Mouse (Mus musculus) limb, embryonic 10.5 days (tissue): ENCODE measurements around the gene Mtif3. TPM values are rescaled to one million over a fixed set of nuclear protein-coding genes. Genes with fewer than 3 reads are reported as not detected.

Experiments used
- DNase-seq: peaks from one replicate; pipeline ENCODE4 v3.0.0-alpha.2; 2017; ENCODE audit warnings: low spot score
- H3K27ac ChIP-seq: fragments of 300-500 bp; sonication (generic); 2 replicates; pipeline ENCODE4 v1.5.1; 2016; ENCODE audit warnings: mild to moderate bottlenecking
- H3K27me3 ChIP-seq: fragments of 300-500 bp; sonication (generic); 2 replicates; pipeline ENCODE4 v1.6.1; 2016; ENCODE audit warnings: low read depth, mild to moderate bottlenecking; ENCODE audit not compliant: poor library complexity, severe bottlenecking
- H3K36me3 ChIP-seq: fragments of 300-500 bp; sonication (generic); 2 replicates; pipeline ENCODE4 v1.6.1; 2016; ENCODE audit warnings: mild to moderate bottlenecking, moderate library complexity
- H3K4me1 ChIP-seq: fragments of 300-500 bp; sonication (generic); 2 replicates; pipeline ENCODE4 v1.6.1; 2016
- H3K4me3 ChIP-seq: fragments of 300-500 bp; sonication (generic); 2 replicates; pipeline ENCODE4 v1.5.1; 2016; ENCODE audit warnings: mild to moderate bottlenecking, moderate library complexity
- H3K9me3 ChIP-seq: fragments of 300-500 bp; sonication (generic); replicated peaks from 2 replicates; pipeline ENCODE4 v1.6.1; 2016; ENCODE audit warnings: mild to moderate bottlenecking
- WGBS: fragments of 180-500 bp; shearing (Covaris S2); methylation state at CpG from one replicate; pipeline ENCODE4 v1.1.7; 2016; 5-methylcytosine and 5-hydroxymethylcytosine counted together
- polyA plus RNA-seq: library from polyadenylated mRNA; unstranded; fragments of >200 nt; fragmentation: Nextera tagmentation; extraction: Ambion mirVana; gene quantifications from 2 replicates; pipeline ENCODE4 v1.2.1, GENCODE M21; 2016

Gene Mtif3
- polyA plus RNA-seq, 1 experiment from 2014 or later = 21.0 TPM

GRCm38 (mm10) chr5:146974781-146975123 is 11.2 kb upstream of the Mtif3 start:
- Histone ChIP-seq H3K4me1 (no peaks in the 10 kb centered on the region), H3K9me3 (no peaks in the 10 kb centered on the region), H3K27ac (no peak overlapping the region), H3K27me3 (no peaks in the 10 kb centered on the region), H3K36me3 (no peaks in the 10 kb centered on the region), H3K4me3 (no peak overlapping the region)
- no peak for DNase-seq
- 62% methylated on average over 13 of the region's 13 CpGs for WGBS

- no peak overlapping the region for H3K4me3 ChIP-seq
- 88% methylated on average over 25 of the region's 25 CpGs for WGBS
- H3K9me3 ChIP-seq = no peaks in the 10 kb centered on the region
- H3K36me3 ChIP-seq = no peaks in the 10 kb centered on the region
- no peak overlapping the region for H3K27ac ChIP-seq
- H3K4me1 ChIP-seq = no peaks in the 10 kb centered on the region
- DNase-seq = no peak
- no peaks in the 10 kb centered on the region for H3K27me3 ChIP-seq
These were observed 10.5 kb upstream of the Mtif3 start for GRCm38 (mm10) chr5:146973858-146974780.

GRCm38 (mm10) chr5:146973353-146973752 is 9.8 kb upstream of the Mtif3 start:
- Histone ChIP-seq H3K9me3 (no peaks in the 10 kb centered on the region), H3K36me3 (no peaks in the 10 kb centered on the region), H3K4me3 (no peak overlapping the region), H3K4me1 (no peaks in the 10 kb centered on the region), H3K27ac (no peak overlapping the region), H3K27me3 (no peaks in the 10 kb centered on the region)
- DNase-seq = no peak
- 88% methylated on average over 9 of the region's 9 CpGs for WGBS

- Histone ChIP-seq H3K4me1 (no peaks in the 10 kb centered on the region), H3K9me3 (no peaks in the 10 kb centered on the region), H3K4me3 (no peak overlapping the region), H3K36me3 (no peaks in the 10 kb centered on the region), H3K27me3 (no peaks in the 10 kb centered on the region), H3K27ac (no peak overlapping the region)
- no peak for DNase-seq
- WGBS = 74% methylated on average over 10 of the region's 10 CpGs
These were observed 8.4 kb upstream of the Mtif3 start for GRCm38 (mm10) chr5:146971776-146972561.

DNA sequence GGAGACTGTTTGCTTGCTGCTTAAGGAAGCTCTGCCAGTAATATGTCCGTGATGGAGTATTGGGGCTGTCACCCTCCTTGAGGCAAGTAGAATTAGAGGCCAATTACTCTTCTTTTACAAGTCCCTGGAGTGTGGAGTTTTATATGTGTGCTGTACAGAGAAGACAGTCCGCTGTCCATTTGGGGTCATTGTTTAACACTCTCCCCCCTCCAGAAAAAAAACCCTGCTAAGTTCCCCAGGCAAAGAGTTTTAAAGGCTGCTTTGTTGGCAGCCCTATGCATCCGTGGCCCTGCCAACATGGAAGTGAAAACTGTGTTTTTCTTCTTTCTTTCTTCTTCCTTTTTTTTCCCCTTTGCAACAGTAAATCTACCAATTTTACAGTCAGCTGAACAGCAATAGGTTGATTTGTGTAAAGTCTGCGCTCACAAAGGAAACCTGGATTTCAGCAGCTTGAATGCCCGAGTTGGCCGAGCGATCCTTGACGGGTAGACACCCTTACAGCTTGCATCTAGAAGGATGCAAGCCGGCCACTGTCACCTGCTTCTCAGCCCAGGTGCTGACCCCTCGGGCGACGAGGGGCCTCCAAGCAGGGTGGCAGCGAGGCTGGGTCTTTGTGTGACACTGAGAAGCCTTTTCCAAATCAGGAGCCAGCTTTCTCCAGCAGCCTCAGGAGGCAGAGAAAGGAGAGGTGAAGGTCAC is 5.2 kb upstream of the Mtif3 start:
- DNase-seq = no peak
- no peaks in the 10 kb centered on the region for H3K27me3 ChIP-seq
- no peak overlapping the region for H3K4me3 ChIP-seq
- 81% methylated on average over 13 of the region's 13 CpGs for WGBS
- peaks cover 3% of the 10 kb centered on the region; the same call in 1 of the 2 replicates for H3K4me1 ChIP-seq
- no peaks in the 10 kb centered on the region for H3K36me3 ChIP-seq
- H3K9me3 ChIP-seq = no peaks in the 10 kb centered on the region
- no peak overlapping the region for H3K27ac ChIP-seq

DNA sequence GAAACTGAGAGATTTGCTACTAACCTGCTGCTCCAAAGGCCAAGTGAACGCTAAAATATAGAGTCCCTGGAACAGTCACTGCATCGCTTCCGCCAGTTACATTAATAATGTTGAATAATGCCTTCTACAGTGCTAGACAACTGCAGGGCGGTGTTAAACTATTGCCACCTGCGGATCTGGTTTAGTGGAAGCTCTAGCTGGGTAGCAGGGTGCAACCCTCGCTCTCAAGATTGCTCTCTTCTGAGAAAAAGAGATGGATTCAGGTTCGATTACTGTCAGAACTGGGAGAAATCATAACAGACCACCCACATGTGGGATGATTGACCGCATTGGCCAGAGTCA is 308 bp upstream of the Mtif3 start:
- H3K36me3 ChIP-seq = peaks cover 12% of the 10 kb centered on the region
- peak overlapping the region; percentile 83 for H3K4me3 ChIP-seq
- H3K9me3 ChIP-seq = no peaks in the 10 kb centered on the region
- WGBS = 56% methylated on average over 8 of the region's 8 CpGs
- H3K4me1 ChIP-seq = peaks cover 9% of the 10 kb centered on the region
- peak overlapping the region; percentile 87 for H3K27ac ChIP-seq
- no peaks in the 10 kb centered on the region for H3K27me3 ChIP-seq
- DNase-seq = peak; percentile 50

GRCm38 (mm10) chr5:146956678-146957077 is 6.9 kb downstream of the Mtif3 start:
- H3K4me3 ChIP-seq = no peak overlapping the region
- H3K27ac ChIP-seq = no peak overlapping the region
- no peaks in the 10 kb centered on the region for H3K9me3 ChIP-seq
- DNase-seq = no peak
- H3K36me3 ChIP-seq = peaks cover 85% of the 10 kb centered on the region
- no peaks in the 10 kb centered on the region for H3K4me1 ChIP-seq
- WGBS = 93% methylated on average over 18 of the region's 18 CpGs
- no peaks in the 10 kb centered on the region for H3K27me3 ChIP-seq

- Histone ChIP-seq H3K4me1 (no peaks in the 10 kb centered on the region), H3K27ac (no peak overlapping the region), H3K36me3 (peaks cover 90% of the 10 kb centered on the region), H3K9me3 (no peaks in the 10 kb centered on the region), H3K27me3 (no peaks in the 10 kb centered on the region), H3K4me3 (no peak overlapping the region)
- no peak for DNase-seq
- 89% methylated on average over 5 of the region's 5 CpGs for WGBS
These were observed 7.9 kb downstream of the Mtif3 start for GRCm38 (mm10) chr5:146955651-146956050.

DNA sequence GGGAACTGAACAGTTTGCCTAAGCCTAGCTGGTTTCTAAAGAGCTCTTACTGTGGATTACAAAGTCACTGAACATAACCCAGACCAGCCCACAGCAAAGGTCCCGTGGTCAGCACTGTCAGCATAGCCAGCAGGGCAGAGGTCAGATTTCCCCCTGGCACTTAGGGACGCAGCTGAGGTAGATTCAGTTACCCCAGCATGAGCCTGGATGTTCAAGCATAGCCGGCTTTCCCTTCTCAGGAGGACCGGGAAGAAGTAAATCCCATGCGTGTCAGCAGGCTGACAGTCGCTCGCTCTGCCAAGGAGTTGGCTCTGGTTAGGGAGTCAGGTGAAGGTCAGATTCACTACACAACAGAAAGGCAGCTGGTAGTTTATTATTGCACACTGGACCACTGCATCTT is 9.0 kb downstream of the Mtif3 start:
- Histone ChIP-seq H3K27me3 (no peaks in the 10 kb centered on the region), H3K27ac (no peak overlapping the region), H3K4me1 (peaks cover 7% of the 10 kb centered on the region), H3K36me3 (peaks cover 97% of the 10 kb centered on the region), H3K4me3 (no peak overlapping the region), H3K9me3 (no peaks in the 10 kb centered on the region)
- DNase-seq = no peak
- WGBS = 94% methylated on average over 7 of the region's 7 CpGs

- H3K27ac ChIP-seq = peak within 1 kb of the TSS; percentile 95
These were observed 15.0 kb downstream of the Mtif3 start, which contains the start of gene Gtf3a for GRCm38 (mm10) chr5:146948508-146949088. Gene Gtf3a, plus strand, starts transcription at chr5:146948657.

DNA sequence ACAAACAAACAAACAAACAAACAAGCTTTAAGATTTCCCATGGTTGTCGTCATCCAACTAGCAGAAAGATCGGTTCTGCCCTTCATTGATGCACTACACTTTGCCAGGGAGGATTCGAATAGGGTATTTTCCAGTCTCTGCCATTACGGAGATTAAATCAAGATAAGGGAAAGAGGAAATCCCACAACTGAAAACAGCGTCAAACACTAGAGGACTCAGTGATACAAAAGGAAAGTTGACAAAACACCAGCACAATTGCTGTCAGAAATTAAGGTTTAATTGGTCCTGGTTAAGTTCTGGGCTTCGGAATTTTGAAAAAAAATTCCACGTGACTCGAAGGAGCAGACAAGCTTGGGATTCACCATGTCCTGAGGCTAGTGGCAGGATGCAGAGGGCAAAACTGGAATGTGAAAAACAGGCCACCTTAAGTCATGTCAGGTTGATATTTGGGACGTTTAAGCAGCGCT is 15.5 kb downstream of the Mtif3 start:
- Histone ChIP-seq H3K27me3 (no peaks in the 10 kb centered on the region), H3K4me3 (peak overlapping the region; percentile 80), H3K9me3 (no peaks in the 10 kb centered on the region), H3K27ac (peak overlapping the region; percentile 95), H3K36me3 (peaks cover 32% of the 10 kb centered on the region), H3K4me1 (peaks cover 20% of the 10 kb centered on the region)
- no peak for DNase-seq
- whole genome bisulfite sequencing = 30% methylated on average over 10 of the region's 10 CpGs

More at GRCm38 (mm10) chr5:146948508-146949088, 15.0 kb downstream of the Mtif3 start, which contains the start of gene Gtf3a:
- under 1% methylated on average over 61 of the region's 62 CpGs for WGBS
- Histone ChIP-seq H3K36me3 (peaks cover 37% of the 10 kb centered on the region), H3K27me3 (no peaks in the 10 kb centered on the region), H3K4me3 (peak within 1 kb of the TSS; percentile 80), H3K4me1 (peaks cover 18% of the 10 kb centered on the region), H3K9me3 (no peaks in the 10 kb centered on the region)
- DNase-seq = peak; percentile 98

DNA sequence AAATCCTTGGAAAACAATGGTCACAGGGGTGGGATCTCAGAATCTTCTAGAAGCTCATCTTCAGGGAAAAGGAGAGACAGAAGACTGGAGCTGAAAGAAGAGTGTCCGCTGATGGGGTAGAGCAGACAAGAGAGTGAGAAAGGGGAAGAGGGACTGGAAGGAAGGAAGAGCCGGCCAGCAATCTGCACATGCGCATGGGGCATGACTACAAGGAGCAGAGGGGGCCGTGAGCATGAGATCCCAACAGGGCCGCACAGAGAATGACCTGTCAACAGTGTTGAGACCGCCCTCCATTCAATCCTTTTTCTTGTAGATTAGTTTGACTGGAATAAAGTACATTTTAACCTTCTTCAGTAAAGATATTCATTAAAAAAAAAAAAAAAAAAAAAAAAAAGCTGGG is 16.1 kb downstream of the Mtif3 start:
- Histone ChIP-seq H3K4me3 (no peak overlapping the region), H3K36me3 (peaks cover 26% of the 10 kb centered on the region), H3K9me3 (no peaks in the 10 kb centered on the region), H3K27ac (no peak overlapping the region), H3K27me3 (no peaks in the 10 kb centered on the region), H3K4me1 (peaks cover 26% of the 10 kb centered on the region)
- DNase-seq = no peak
- 91% methylated on average over 6 of the region's 6 CpGs for WGBS
